Mouse (Mus musculus) thymus, adult 2 months (tissue): ENCODE data around the gene Romo1. TPM values are rescaled to one million over a fixed set of nuclear protein-coding genes. Genes with fewer than 3 reads are reported as not detected.

Experiments
- DNase-seq: peaks from one replicate; pipeline ENCODE4 v3.0.0; 2021
- H3K27ac ChIP-seq: fragments of 200-500 bp; 2 replicates; pipeline ENCODE4 v1.5.1; 2012; ENCODE audit warnings: low read length, control low read depth; ENCODE audit not compliant: control insufficient read depth, insufficient read depth
- H3K27me3 ChIP-seq: fragments of 200-500 bp; 2 replicates; pipeline ENCODE4 v1.6.1; 2012; ENCODE audit warnings: mild to moderate bottlenecking, low read length, moderate library complexity, mixed read lengths; ENCODE audit not compliant: control insufficient read depth, insufficient read depth
- H3K36me3 ChIP-seq: fragments of 200-500 bp; 2 replicates; pipeline ENCODE4 v1.6.1; 2012; ENCODE audit warnings: mild to moderate bottlenecking, low read length, moderate library complexity; ENCODE audit not compliant: control insufficient read depth, insufficient read depth
- H3K4me1 ChIP-seq: fragments of 200-500 bp; replicated peaks from 2 replicates; pipeline ENCODE4 v1.6.1; 2012; ENCODE audit warnings: low read length; ENCODE audit not compliant: control insufficient read depth, insufficient read depth
- H3K4me3 ChIP-seq: fragments of 200-500 bp; 2 replicates; pipeline ENCODE4 v1.5.1; 2012; ENCODE audit warnings: mild to moderate bottlenecking, low read length, control low read depth, moderate library complexity; ENCODE audit not compliant: control insufficient read depth, insufficient read depth
- CTCF ChIP-seq: fragments of 200-500 bp; IDR thresholded peaks from 2 replicates; pipeline ENCODE4 v1.5.1; 2012; ENCODE audit warnings: mild to moderate bottlenecking, control low read depth, low read length, moderate library complexity, borderline replicate concordance; ENCODE audit not compliant: control insufficient read depth, poor library complexity, insufficient read depth; ENCODE audit errors: extremely low read depth
- POLR2A ChIP-seq: fragments of 200-500 bp; IDR thresholded peaks from 2 replicates; pipeline ENCODE4 v1.6.1; 2012; ENCODE audit warnings: mild to moderate bottlenecking, low read length, control low read depth, moderate library complexity; ENCODE audit not compliant: control insufficient read depth, poor library complexity, insufficient read depth; ENCODE audit errors: extremely low read depth
- WGBS: fragments of 180-500 bp; shearing (Covaris S2); methylation state at CpG from one replicate; pipeline ENCODE4 v1.1.7; 2018; 5-methylcytosine and 5-hydroxymethylcytosine counted together
- polyA plus RNA-seq: library from polyadenylated mRNA; depleted of rRNA; stranded (reverse); fragments of >200 nt; gene quantifications from 2 replicates; pipeline ENCODE4 v1.2.3, GENCODE M21; 2012

Gene Romo1
- polyA plus RNA-seq, 1 experiment = 241 TPM

GRCm38 (mm10) chr2:156147316-156147915 lies 3.6 kb downstream of the Romo1 start:
- H3K27me3 ChIP-seq = no peaks in the 10 kb centered on the region
- no peak overlapping the region for H3K4me3 ChIP-seq
- no peak overlapping the region for H3K27ac ChIP-seq
- H3K4me1 ChIP-seq = peaks cover 3% of the 10 kb centered on the region
- WGBS = 96% methylated on average over 3 of the region's 3 CpGs
- DNase-seq = no peak
- peaks cover 60% of the 10 kb centered on the region for H3K36me3 ChIP-seq
- no peak for TF ChIP-seq POLR2A
- no peak for TF ChIP-seq CTCF

DNA sequence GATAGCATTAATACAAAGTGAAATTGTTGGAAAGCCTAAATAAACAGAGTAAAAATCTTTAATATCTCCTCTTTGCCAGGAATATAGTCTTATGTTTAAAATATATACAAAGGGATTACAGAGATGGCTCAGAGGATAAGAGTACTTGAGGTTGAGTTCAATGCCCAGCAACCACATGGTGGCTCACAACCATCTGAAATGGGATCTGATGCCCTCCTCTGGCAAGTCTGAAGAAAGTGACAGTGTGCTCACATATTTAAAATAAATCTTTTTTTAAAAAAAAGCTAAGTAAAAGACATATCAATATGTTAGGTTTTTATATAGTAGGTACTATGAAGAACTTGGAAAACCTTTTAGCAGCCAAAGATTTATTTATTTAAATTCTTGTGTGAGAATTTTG lies 7.7 kb downstream of the Romo1 start:
- Histone ChIP-seq H3K36me3 (peaks cover 99% of the 10 kb centered on the region), H3K27me3 (no peaks in the 10 kb centered on the region), H3K27ac (no peak overlapping the region), H3K4me3 (no peak overlapping the region), H3K4me1 (no peaks in the 10 kb centered on the region)
- TF ChIP-seq POLR2A (no peak), CTCF (no peak)
- DNase-seq = no peak

GRCm38 (mm10) chr2:156165478-156165877 lies 21.6 kb downstream of the Romo1 start:
- Histone ChIP-seq H3K4me3 (no peak overlapping the region), H3K36me3 (peaks cover 100% of the 10 kb centered on the region), H3K27me3 (no peaks in the 10 kb centered on the region), H3K27ac (no peak overlapping the region), H3K4me1 (no peaks in the 10 kb centered on the region)
- no peak for DNase-seq
- TF ChIP-seq CTCF (no peak), POLR2A (no peak)
- WGBS = 98% methylated on average over 1 of the region's 1 CpGs

- no peak for DNase-seq
- peaks cover 100% of the 10 kb centered on the region for H3K36me3 ChIP-seq
- 97% methylated on average over 5 of the region's 5 CpGs for WGBS
- H3K4me3 ChIP-seq = no peak overlapping the region
- no peaks in the 10 kb centered on the region for H3K27me3 ChIP-seq
- H3K27ac ChIP-seq = no peak overlapping the region
- no peak for TF ChIP-seq POLR2A
- TF ChIP-seq CTCF = no peak
- H3K4me1 ChIP-seq = no peaks in the 10 kb centered on the region
These were observed 22.7 kb downstream of the Romo1 start for GRCm38 (mm10) chr2:156166557-156166956.

DNA sequence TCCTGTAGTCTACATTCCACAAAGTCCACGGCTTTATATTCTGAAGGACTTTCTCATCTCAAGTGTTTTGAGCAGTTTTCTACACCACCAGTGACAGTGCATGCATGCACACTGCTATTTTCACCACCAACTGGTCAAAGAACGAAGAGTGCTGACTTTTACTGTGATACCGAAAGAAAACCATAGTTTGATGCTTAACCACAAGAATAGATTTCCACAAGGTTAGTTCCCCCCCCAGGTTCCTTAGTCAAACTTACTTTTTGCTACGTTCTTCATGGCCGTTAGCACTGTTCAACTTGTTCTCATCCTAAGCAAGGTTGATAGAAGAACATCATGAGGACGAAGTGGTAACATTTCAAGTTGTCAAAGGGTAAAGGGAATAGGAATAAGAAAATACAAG lies 33.2 kb downstream of the Romo1 start:
- DNase-seq = no peak
- Histone ChIP-seq H3K4me1 (peaks cover 3% of the 10 kb centered on the region), H3K4me3 (no peak overlapping the region), H3K27ac (no peak overlapping the region), H3K36me3 (peaks cover 60% of the 10 kb centered on the region), H3K27me3 (no peaks in the 10 kb centered on the region)
- TF ChIP-seq CTCF (no peak), POLR2A (no peak)
- WGBS = 33% methylated on average over 6 of the region's 6 CpGs

GRCm38 (mm10) chr2:156177651-156178050 lies 33.8 kb downstream of the Romo1 start:
- Histone ChIP-seq H3K4me3 (no peak overlapping the region), H3K27me3 (no peaks in the 10 kb centered on the region), H3K27ac (no peak overlapping the region), H3K4me1 (peaks cover 3% of the 10 kb centered on the region), H3K36me3 (peaks cover 54% of the 10 kb centered on the region)
- whole genome bisulfite sequencing = 69% methylated on average over 7 of the region's 7 CpGs
- no peak for DNase-seq
- TF ChIP-seq POLR2A (no peak), CTCF (no peak)
